Mouse (Mus musculus) forebrain, embryonic 11.5 days (tissue): ENCODE results near the gene Klre1. TPM values are rescaled to one million over a fixed set of nuclear protein-coding genes. Genes with fewer than 3 reads are reported as not detected.

Experiments used
- ATAC-seq: fragments of 200-750 bp; cut with Nextera tagmentation; replicated peaks from 2 replicates; pipeline ENCODE4 v1.8.0; 2017; ENCODE audit warnings: moderate TSS enrichment; ENCODE audit not compliant: low FRiP score
- DNase-seq: peaks from one replicate; pipeline ENCODE4 v3.0.0-alpha.2; 2017; ENCODE audit warnings: low spot score
- H3K27ac ChIP-seq: fragments of 300-500 bp; sonication (generic); 2 replicates; pipeline ENCODE4 v1.5.1; 2014; ENCODE audit warnings: low read depth, low read length
- H3K27me3 ChIP-seq: fragments of 300-500 bp; sonication (generic); 2 replicates; pipeline ENCODE4 v1.6.1; 2014; ENCODE audit warnings: mild to moderate bottlenecking, low read length, mixed read lengths; ENCODE audit not compliant: control insufficient read depth, insufficient read depth
- H3K36me3 ChIP-seq: fragments of 300-500 bp; sonication (generic); 2 replicates; pipeline ENCODE4 v1.6.1; 2014; ENCODE audit warnings: mild to moderate bottlenecking, low read length, moderate library complexity, mixed read lengths; ENCODE audit not compliant: control insufficient read depth, insufficient read depth
- H3K4me1 ChIP-seq: fragments of 300-500 bp; sonication (generic); replicated peaks from 2 replicates; pipeline ENCODE4 v1.6.1; 2014; ENCODE audit warnings: low read length, mixed read lengths; ENCODE audit not compliant: control insufficient read depth, insufficient read depth
- H3K4me2 ChIP-seq: fragments of 300-500 bp; sonication (generic); 2 replicates; pipeline ENCODE4 v1.6.1; 2014; ENCODE audit warnings: low read depth, mild to moderate bottlenecking, low read length, moderate library complexity, mixed read lengths; ENCODE audit not compliant: severe bottlenecking
- H3K4me3 ChIP-seq: fragments of 300-500 bp; sonication (generic); 2 replicates; pipeline ENCODE4 v1.5.1; 2014; ENCODE audit warnings: low read depth, low read length
- H3K9ac ChIP-seq: fragments of 300-500 bp; sonication (generic); 2 replicates; pipeline ENCODE4 v1.6.1; 2014; ENCODE audit warnings: low read length
- H3K9me3 ChIP-seq: fragments of 300-500 bp; sonication (generic); 2 replicates; pipeline ENCODE4 v1.6.1; 2016; ENCODE audit warnings: low read length, mixed read lengths; ENCODE audit not compliant: control insufficient read depth
- WGBS: fragments of 180-500 bp; shearing (Covaris S2); extraction: QIAGEN DNeasy Blood & Tissue Kit; methylation state at CpG from one replicate; pipeline ENCODE4 v1.1.7; 2014; 5-methylcytosine and 5-hydroxymethylcytosine counted together
- polyA plus RNA-seq: library from polyadenylated mRNA; unstranded; fragments of >200 nt; fragmentation: Nextera tagmentation; extraction: Ambion mirVana; gene quantifications from 2 replicates; pipeline ENCODE4 v1.2.1, GENCODE M21; 2014

The Klre1 gene
- not detected in 2 replicates for polyA plus RNA-seq

DNA sequence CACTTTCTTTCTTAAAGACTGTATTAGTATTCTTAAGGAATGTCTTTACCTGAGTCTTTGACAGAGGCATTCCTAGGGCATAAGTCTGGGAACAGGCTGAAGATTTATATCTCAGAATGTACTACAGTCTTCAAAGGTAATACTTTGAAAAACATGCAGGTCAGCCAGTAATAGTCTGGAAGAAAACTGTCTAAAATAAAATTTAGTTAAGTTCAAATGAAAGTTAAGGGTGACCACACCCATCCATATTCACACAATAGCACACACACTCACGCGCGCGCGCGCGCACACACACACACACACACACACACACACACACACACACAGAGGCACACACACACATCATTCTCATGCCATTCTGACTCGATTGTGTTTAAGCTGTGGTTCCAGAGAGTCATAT is at the start of gene Klre1:
Klre1 (plus strand) TSS at position 301 of the 400 bp plus-strand sequence.
- no peaks in the 10 kb centered on the region for H3K36me3 ChIP-seq
- no peak within 1 kb of the TSS for H3K9ac ChIP-seq
- 93% methylated on average over 8 of the region's 8 CpGs for WGBS
- no peaks in the 10 kb centered on the region for H3K4me1 ChIP-seq
- H3K27ac ChIP-seq = no peak within 1 kb of the TSS
- DNase-seq (no peak), ATAC-seq (no peak)
- no peaks in the 10 kb centered on the region for H3K27me3 ChIP-seq
- H3K4me3 ChIP-seq = no peak within 1 kb of the TSS
- no peak within 1 kb of the TSS for H3K4me2 ChIP-seq
- no peaks in the 10 kb centered on the region for H3K9me3 ChIP-seq

DNA sequence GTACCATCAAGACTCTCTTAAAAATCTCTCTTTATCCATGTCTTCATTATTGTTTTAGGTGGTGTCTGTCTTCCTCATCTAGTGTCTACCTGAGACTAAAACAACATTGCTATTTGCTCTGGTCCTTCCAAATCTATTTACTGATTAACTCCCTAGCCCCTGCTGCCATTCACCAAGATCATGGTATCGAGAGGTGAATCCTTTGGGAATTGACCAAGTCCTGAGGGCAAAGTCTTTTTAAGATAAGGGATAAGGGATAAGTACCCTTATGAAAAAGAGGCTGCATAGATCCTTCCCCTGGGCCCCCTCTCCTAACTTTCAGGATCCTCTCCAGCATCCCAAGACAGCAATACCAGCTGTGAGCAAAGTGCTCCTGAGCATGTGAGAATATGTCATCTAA is 48.1 kb upstream of the Klre1 start:
- 94% methylated on average over 1 of the region's 1 CpGs for WGBS

GRCm38 (mm10) chr6:129530261-129530660 is 47.4 kb upstream of the Klre1 start:
- Histone ChIP-seq H3K27ac (no peak overlapping the region), H3K9ac (no peak overlapping the region), H3K36me3 (no peaks in the 10 kb centered on the region), H3K4me2 (no peak overlapping the region), H3K4me1 (no peaks in the 10 kb centered on the region), H3K27me3 (no peaks in the 10 kb centered on the region), H3K4me3 (no peak overlapping the region), H3K9me3 (no peaks in the 10 kb centered on the region)
- DNase-seq (no peak), ATAC-seq (no peak)

More for the DNA sequence above, 48.1 kb upstream of the Klre1 start:
- Histone ChIP-seq H3K9me3 (no peaks in the 10 kb centered on the region), H3K4me3 (no peak overlapping the region), H3K36me3 (no peaks in the 10 kb centered on the region), H3K4me2 (no peak overlapping the region), H3K27ac (no peak overlapping the region), H3K4me1 (no peaks in the 10 kb centered on the region), H3K9ac (no peak overlapping the region), H3K27me3 (no peaks in the 10 kb centered on the region)
- no peak for DNase-seq
- ATAC-seq = no peak

DNA sequence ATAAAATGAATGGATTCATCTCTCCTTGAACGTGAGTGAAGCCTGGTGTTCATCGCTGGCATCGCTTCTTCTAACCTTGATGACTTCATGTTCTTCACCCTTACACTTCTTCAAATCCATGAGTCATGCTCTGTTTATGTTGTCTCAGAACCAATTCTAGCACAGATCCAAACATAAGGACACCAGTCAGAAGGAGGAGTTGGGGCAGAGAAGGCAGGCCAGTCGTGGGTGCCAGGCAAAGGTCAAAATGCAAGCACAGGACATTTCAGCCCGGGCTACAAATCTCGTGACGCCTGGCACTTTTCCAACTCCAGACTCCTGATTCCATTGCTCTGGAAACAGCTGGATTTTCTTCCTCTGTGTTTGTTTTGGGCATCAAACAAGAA is 45.2 kb upstream of the Klre1 start:
- Histone ChIP-seq H3K9me3 (no peaks in the 10 kb centered on the region), H3K4me2 (peak overlapping the region; percentile 73), H3K27ac (no peak overlapping the region), H3K4me3 (peak overlapping the region; percentile 74), H3K4me1 (no peaks in the 10 kb centered on the region), H3K36me3 (no peaks in the 10 kb centered on the region), H3K9ac (peak overlapping the region; percentile 60; the same call in 1 of the 2 replicates), H3K27me3 (no peaks in the 10 kb centered on the region)
- ATAC-seq (peak; percentile 31), DNase-seq (no peak)
- WGBS = 38% methylated on average over 7 of the region's 7 CpGs

DNA sequence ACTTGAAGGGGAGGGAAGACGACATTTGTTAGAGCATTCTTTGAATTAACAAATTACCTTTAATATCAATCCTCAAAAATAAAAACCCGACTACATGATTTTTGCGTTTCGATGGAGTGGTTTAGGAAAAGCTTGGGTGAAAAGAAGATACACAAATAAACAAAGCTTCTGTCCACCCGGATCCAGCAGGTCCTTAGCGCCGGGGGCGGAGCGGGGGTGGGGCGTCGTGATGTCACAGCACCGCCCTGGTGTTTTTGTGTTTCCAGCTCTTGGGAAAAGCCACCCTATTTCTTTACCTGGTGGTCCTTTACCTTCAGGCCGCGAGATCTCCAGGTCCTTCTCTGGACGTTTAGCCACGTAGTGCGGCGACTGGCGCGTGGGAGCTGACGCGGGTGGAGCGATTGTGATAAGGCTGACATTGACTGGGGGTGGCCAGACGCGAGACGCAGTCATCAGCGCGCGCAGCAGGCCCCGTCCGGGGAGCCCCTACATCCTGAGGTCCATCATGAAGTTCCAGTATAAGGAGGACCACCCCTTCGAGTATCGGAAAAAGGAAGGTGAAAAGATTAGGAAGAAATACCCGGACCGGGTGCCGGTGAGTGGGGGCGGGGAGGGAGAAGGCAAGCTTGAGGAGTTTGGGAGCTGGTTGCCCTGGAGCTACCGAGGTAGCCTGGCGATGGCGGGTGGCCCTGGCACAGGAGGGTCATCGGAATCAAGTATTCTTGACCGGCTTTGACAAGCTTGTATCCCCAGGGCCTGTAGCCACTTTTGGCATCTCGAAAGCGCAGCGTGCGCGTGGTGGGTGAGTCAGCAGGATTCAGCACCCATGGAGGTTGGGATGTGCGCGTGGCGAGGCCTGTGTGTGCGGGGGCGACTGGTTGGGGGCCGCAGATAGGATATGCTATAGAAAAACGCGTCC is 44.5 kb upstream of the Klre1 start, which contains the start of gene Gabarapl1:
Gabarapl1 (plus strand) TSS at position 219 of the 919 bp plus-strand sequence.
- Histone ChIP-seq H3K4me1 (no peaks in the 10 kb centered on the region), H3K27me3 (no peaks in the 10 kb centered on the region), H3K36me3 (no peaks in the 10 kb centered on the region), H3K4me3 (peak within 1 kb of the TSS; percentile 74), H3K27ac (no peak within 1 kb of the TSS), H3K4me2 (peak within 1 kb of the TSS; percentile 73), H3K9ac (peak within 1 kb of the TSS; percentile 60), H3K9me3 (no peaks in the 10 kb centered on the region)
- WGBS = under 1% methylated on average over 55 of the region's 55 CpGs
- ATAC-seq = peak; percentile 89
- DNase-seq = peak; percentile 86

DNA sequence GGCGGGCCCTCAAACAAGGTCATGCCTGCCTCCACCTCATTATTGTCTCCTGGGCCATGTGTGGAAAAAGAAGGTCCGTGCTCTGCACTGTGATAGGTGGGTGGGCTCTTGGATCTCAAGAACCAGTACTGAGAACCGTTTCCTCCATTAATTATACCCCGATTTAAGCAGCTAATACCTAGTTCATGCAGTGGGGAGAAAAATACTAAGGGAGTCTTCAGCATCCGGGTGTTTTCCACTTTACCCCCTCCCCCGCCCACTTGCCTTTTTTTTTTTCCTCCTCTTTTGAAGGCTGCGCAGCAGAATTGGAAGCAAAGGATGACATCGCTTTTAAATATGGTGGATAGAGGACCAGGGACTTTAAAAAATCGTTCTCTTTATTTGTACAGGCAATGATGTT is 43.6 kb upstream of the Klre1 start:
- no peak overlapping the region for H3K27ac ChIP-seq
- no peak for DNase-seq
- peak overlapping the region; percentile 74 for H3K4me3 ChIP-seq
- no peaks in the 10 kb centered on the region for H3K9me3 ChIP-seq
- ATAC-seq = peak; percentile 52
- WGBS = 15% methylated on average over 9 of the region's 9 CpGs
- no peaks in the 10 kb centered on the region for H3K4me1 ChIP-seq
- H3K4me2 ChIP-seq = peak overlapping the region; percentile 73
- H3K27me3 ChIP-seq = no peaks in the 10 kb centered on the region
- 0 out of 2 replicates have a peak, but pooled peaks cover 5% of the 10 kb centered on the region for H3K36me3 ChIP-seq
- H3K9ac ChIP-seq = peak overlapping the region; percentile 60

- Histone ChIP-seq H3K4me1 (no peaks in the 10 kb centered on the region), H3K36me3 (0 out of 2 replicates have a peak, but pooled peaks cover 5% of the 10 kb centered on the region), H3K4me2 (peak overlapping the region; percentile 73), H3K9ac (peak overlapping the region; percentile 60), H3K27me3 (no peaks in the 10 kb centered on the region), H3K9me3 (no peaks in the 10 kb centered on the region), H3K4me3 (peak overlapping the region; percentile 74), H3K27ac (no peak overlapping the region)
- WGBS = 70% methylated on average over 4 of the region's 4 CpGs
- no peak for DNase-seq
- ATAC-seq = no peak
These were observed 43.0 kb upstream of the Klre1 start for GRCm38 (mm10) chr6:129534627-129535190.

DNA sequence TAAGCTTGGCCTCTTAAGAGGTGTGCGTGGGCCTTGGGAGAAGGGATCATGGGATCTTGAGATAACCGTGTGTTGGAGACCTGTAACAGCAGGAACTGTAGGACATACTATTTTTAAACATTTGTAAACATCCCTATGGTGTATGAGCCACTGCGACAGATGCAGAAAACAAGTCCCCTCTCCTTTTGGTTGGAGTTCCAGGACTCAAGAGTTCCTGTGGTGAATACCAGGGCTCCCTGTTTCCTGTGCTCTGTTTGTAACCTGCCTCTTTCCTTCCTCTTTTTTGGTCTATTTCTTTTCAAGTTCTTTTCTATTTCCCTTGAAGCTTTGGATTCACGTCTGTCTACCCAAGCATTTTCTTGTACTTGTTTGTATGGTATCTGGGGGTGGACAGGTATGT is 42.0 kb upstream of the Klre1 start:
- no peak overlapping the region for H3K27ac ChIP-seq
- no peak overlapping the region for H3K4me3 ChIP-seq
- ATAC-seq (no peak), DNase-seq (no peak)
- H3K36me3 ChIP-seq = 0 out of 2 replicates have a peak, but pooled peaks cover 5% of the 10 kb centered on the region
- H3K9me3 ChIP-seq = no peaks in the 10 kb centered on the region
- no peaks in the 10 kb centered on the region for H3K27me3 ChIP-seq
- H3K4me2 ChIP-seq = no peak overlapping the region
- H3K4me1 ChIP-seq = no peaks in the 10 kb centered on the region
- no peak overlapping the region for H3K9ac ChIP-seq
- 87% methylated on average over 4 of the region's 4 CpGs for WGBS
